Mouse (Mus musculus) stomach, embryonic 16.5 days (tissue): ENCODE data around the gene Memo1. TPM values are rescaled to one million over a fixed set of nuclear protein-coding genes. Genes with fewer than 3 reads are reported as not detected.

Source experiments
- ATAC-seq: fragments of 200-750 bp; cut with Nextera tagmentation; 2 replicates; pipeline ENCODE4 v1.8.0; 2017; ENCODE audit warnings: moderate number of reproducible peaks, moderate TSS enrichment; ENCODE audit not compliant: insufficient read depth, low FRiP score
- H3K27ac ChIP-seq: fragments of 300-500 bp; sonication (generic); 2 replicates; pipeline ENCODE4 v1.5.1; 2014; ENCODE audit warnings: low read length
- H3K27me3 ChIP-seq: fragments of 300-500 bp; sonication (generic); 2 replicates; pipeline ENCODE4 v1.6.1; 2014; ENCODE audit warnings: low read length, control low read depth, mixed read lengths; ENCODE audit not compliant: control insufficient read depth, insufficient read depth
- H3K36me3 ChIP-seq: fragments of 300-500 bp; sonication (generic); 2 replicates; pipeline ENCODE4 v1.6.1; 2014; ENCODE audit warnings: low read length; ENCODE audit not compliant: control insufficient read depth, insufficient read depth
- H3K4me1 ChIP-seq: fragments of 300-500 bp; sonication (generic); 2 replicates; pipeline ENCODE4 v1.6.1; 2014; ENCODE audit warnings: low read length, control low read depth, mixed read lengths; ENCODE audit not compliant: control insufficient read depth, insufficient read depth
- H3K4me2 ChIP-seq: fragments of 300-500 bp; sonication (generic); 2 replicates; pipeline ENCODE4 v1.6.1; 2014; ENCODE audit warnings: low read depth, low read length, mixed read lengths
- H3K4me3 ChIP-seq: fragments of 300-500 bp; sonication (generic); replicated peaks from 2 replicates; pipeline ENCODE4 v1.5.1; 2014; ENCODE audit warnings: mild to moderate bottlenecking, low read length
- H3K9ac ChIP-seq: fragments of 300-500 bp; sonication (generic); 2 replicates; pipeline ENCODE4 v1.6.1; 2014; ENCODE audit warnings: low read length
- H3K9me3 ChIP-seq: fragments of 300-500 bp; sonication (generic); replicated peaks from 2 replicates; pipeline ENCODE4 v1.6.1; 2016; ENCODE audit warnings: low read length, control low read depth; ENCODE audit not compliant: control insufficient read depth
- WGBS: fragments of 180-500 bp; shearing (Covaris S2); extraction: QIAGEN DNeasy Blood & Tissue Kit; methylation state at CpG from one replicate; pipeline ENCODE4 v1.1.7; 2014; 5-methylcytosine and 5-hydroxymethylcytosine counted together
- polyA plus RNA-seq: library from polyadenylated mRNA; unstranded; fragments of >200 nt; fragmentation: Nextera tagmentation; extraction: Ambion mirVana; gene quantifications from 2 replicates; pipeline ENCODE4 v1.2.1, GENCODE M21; 2015

Gene Memo1
- polyA plus RNA-seq, 1 experiment from 2014 or later = 82.7 TPM

- Histone ChIP-seq H3K27ac (peak overlapping the region; percentile 84), H3K9ac (no peak overlapping the region), H3K4me1 (peaks cover 6% of the 10 kb centered on the region), H3K9me3 (no peaks in the 10 kb centered on the region), H3K36me3 (no peaks in the 10 kb centered on the region; the same call in 1 of the 2 replicates), H3K4me3 (no peak overlapping the region), H3K27me3 (no peaks in the 10 kb centered on the region), H3K4me2 (no peak overlapping the region)
- 60% methylated on average over 2 of the region's 2 CpGs for WGBS
- ATAC-seq = peak; percentile 59; the same call in 1 of the 2 replicates
These were observed 9.6 kb downstream of the Memo1 start for GRCm38 (mm10) chr17:74285730-74286129.

- peak overlapping the region; percentile 13; the same call in 1 of the 2 replicates for H3K27ac ChIP-seq
- WGBS = 85% methylated on average over 2 of the region's 2 CpGs
- H3K36me3 ChIP-seq = no peaks in the 10 kb centered on the region; the same call in 1 of the 2 replicates
- H3K9me3 ChIP-seq = no peaks in the 10 kb centered on the region
- no peak for ATAC-seq
- peaks cover 5% of the 10 kb centered on the region for H3K4me1 ChIP-seq
- no peaks in the 10 kb centered on the region for H3K27me3 ChIP-seq
- no peak overlapping the region for H3K4me2 ChIP-seq
- no peak overlapping the region for H3K9ac ChIP-seq
- H3K4me3 ChIP-seq = no peak overlapping the region
These were observed 10.8 kb downstream of the Memo1 start for GRCm38 (mm10) chr17:74284397-74285115.

- H3K36me3 ChIP-seq = no peaks in the 10 kb centered on the region
- H3K9ac ChIP-seq = no peak overlapping the region
- H3K4me2 ChIP-seq = no peak overlapping the region
- no peaks in the 10 kb centered on the region for H3K9me3 ChIP-seq
- no peak overlapping the region for H3K27ac ChIP-seq
- 88% methylated on average over 3 of the region's 3 CpGs for WGBS
- ATAC-seq = no peak
- no peaks in the 10 kb centered on the region; the same call in 1 of the 2 replicates for H3K4me1 ChIP-seq
- H3K27me3 ChIP-seq = no peaks in the 10 kb centered on the region
- no peak overlapping the region for H3K4me3 ChIP-seq
These were observed 13.3 kb downstream of the Memo1 start for GRCm38 (mm10) chr17:74282024-74282423.

GRCm38 (mm10) chr17:74278966-74279869 is 16.1 kb downstream of the Memo1 start:
- H3K9me3 ChIP-seq = no peaks in the 10 kb centered on the region
- peak overlapping the region; percentile 56; the same call in 1 of the 2 replicates for H3K27ac ChIP-seq
- no peaks in the 10 kb centered on the region for H3K4me1 ChIP-seq
- H3K9ac ChIP-seq = no peak overlapping the region
- H3K4me3 ChIP-seq = no peak overlapping the region
- ATAC-seq = peak; percentile 40; the same call in 1 of the 2 replicates
- no peaks in the 10 kb centered on the region for H3K36me3 ChIP-seq
- H3K4me2 ChIP-seq = no peak overlapping the region
- no peaks in the 10 kb centered on the region for H3K27me3 ChIP-seq
- 91% methylated on average over 8 of the region's 8 CpGs for WGBS

- Histone ChIP-seq H3K36me3 (no peaks in the 10 kb centered on the region), H3K9me3 (no peaks in the 10 kb centered on the region), H3K27ac (no peak overlapping the region), H3K4me3 (no peak overlapping the region), H3K9ac (no peak overlapping the region), H3K27me3 (no peaks in the 10 kb centered on the region), H3K4me1 (no peaks in the 10 kb centered on the region), H3K4me2 (no peak overlapping the region)
- no peak for ATAC-seq
- 66% methylated on average over 3 of the region's 3 CpGs for WGBS
These were observed 20.9 kb downstream of the Memo1 start for GRCm38 (mm10) chr17:74274471-74274870.

GRCm38 (mm10) chr17:74272683-74273205 is 22.6 kb downstream of the Memo1 start:
- WGBS = 77% methylated on average over 16 of the region's 16 CpGs

GRCm38 (mm10) chr17:74271541-74272268 is 23.6 kb downstream of the Memo1 start:
- H3K4me2 ChIP-seq = no peak overlapping the region
- no peak overlapping the region for H3K4me3 ChIP-seq
- no peak overlapping the region for H3K9ac ChIP-seq
- ATAC-seq = peak; percentile 33; the same call in 1 of the 2 replicates
- H3K4me1 ChIP-seq = no peaks in the 10 kb centered on the region
- H3K9me3 ChIP-seq = no peaks in the 10 kb centered on the region
- no peaks in the 10 kb centered on the region for H3K36me3 ChIP-seq
- H3K27ac ChIP-seq = no peak overlapping the region
- H3K27me3 ChIP-seq = no peaks in the 10 kb centered on the region
- WGBS = 89% methylated on average over 3 of the region's 3 CpGs

More at GRCm38 (mm10) chr17:74272683-74273205, 22.6 kb downstream of the Memo1 start:
- H3K27ac ChIP-seq = no peak overlapping the region
- no peaks in the 10 kb centered on the region for H3K27me3 ChIP-seq
- peak; percentile 21; the same call in 1 of the 2 replicates for ATAC-seq
- H3K36me3 ChIP-seq = no peaks in the 10 kb centered on the region
- no peak overlapping the region for H3K9ac ChIP-seq
- no peaks in the 10 kb centered on the region for H3K9me3 ChIP-seq
- no peak overlapping the region for H3K4me3 ChIP-seq
- no peaks in the 10 kb centered on the region for H3K4me1 ChIP-seq
- no peak overlapping the region for H3K4me2 ChIP-seq

- Histone ChIP-seq H3K9me3 (no peaks in the 10 kb centered on the region), H3K27ac (no peak overlapping the region), H3K36me3 (no peaks in the 10 kb centered on the region), H3K4me3 (no peak overlapping the region), H3K27me3 (no peaks in the 10 kb centered on the region), H3K4me2 (no peak overlapping the region), H3K4me1 (peaks cover 4% of the 10 kb centered on the region), H3K9ac (no peak overlapping the region)
- no peak for ATAC-seq
- WGBS = 48% methylated on average over 2 of the region's 2 CpGs
These were observed 25.1 kb downstream of the Memo1 start for GRCm38 (mm10) chr17:74270205-74270604.
